Mouse (Mus musculus) heart, embryonic 16.5 days (tissue): Measurements from ENCODE around the gene 2300002M23Rik. TPM values are rescaled to one million over a fixed set of nuclear protein-coding genes. Genes with fewer than 3 reads are reported as not detected.
A peak's percentile ranks its signal among the peaks of the same experiment; 100 is the strongest.

Source experiments
- ATAC-seq: fragments of 200-750 bp; cut with Nextera tagmentation; replicated peaks from 2 replicates; pipeline ENCODE4 v1.8.0; 2017; ENCODE audit warnings: moderate number of reproducible peaks; ENCODE audit not compliant: insufficient read depth, low FRiP score; ENCODE audit errors: extremely low read depth
- H3K27ac ChIP-seq: fragments of 300-500 bp; sonication (generic); 2 replicates; pipeline ENCODE4 v1.5.1; 2014; ENCODE audit warnings: mild to moderate bottlenecking, low read length, control low read depth, moderate library complexity
- H3K27me3 ChIP-seq: fragments of 300-500 bp; sonication (generic); 2 replicates; pipeline ENCODE4 v1.6.1; 2014; ENCODE audit warnings: low read length, mixed read lengths; ENCODE audit not compliant: control insufficient read depth, insufficient read depth
- H3K36me3 ChIP-seq: fragments of 300-500 bp; sonication (generic); 2 replicates; pipeline ENCODE4 v1.6.1; 2014; ENCODE audit not compliant: control insufficient read depth, insufficient read depth
- H3K4me1 ChIP-seq: fragments of 300-500 bp; sonication (generic); 2 replicates; pipeline ENCODE4 v1.6.1; 2014; ENCODE audit warnings: low read length, mixed read lengths; ENCODE audit not compliant: control insufficient read depth, insufficient read depth
- H3K4me2 ChIP-seq: fragments of 300-500 bp; sonication (generic); 2 replicates; pipeline ENCODE4 v1.6.1; 2014; ENCODE audit warnings: low read depth, mild to moderate bottlenecking, control low read depth, low read length
- H3K4me3 ChIP-seq: fragments of 300-500 bp; sonication (generic); 2 replicates; pipeline ENCODE4 v1.5.1; 2014; ENCODE audit warnings: mild to moderate bottlenecking, control low read depth, low read length
- H3K9ac ChIP-seq: fragments of 300-500 bp; sonication (generic); 2 replicates; pipeline ENCODE4 v1.6.1; 2014; ENCODE audit warnings: low read length, control low read depth
- H3K9me3 ChIP-seq: fragments of 300-500 bp; sonication (generic); replicated peaks from 2 replicates; pipeline ENCODE4 v1.6.1; 2016; ENCODE audit warnings: low read length; ENCODE audit not compliant: control insufficient read depth
- WGBS: fragments of 180-500 bp; shearing (Covaris S2); extraction: QIAGEN DNeasy Blood & Tissue Kit; methylation state at CpG from one replicate; pipeline ENCODE4 v1.1.7; 2014; 5-methylcytosine and 5-hydroxymethylcytosine counted together
- polyA plus RNA-seq: library from polyadenylated mRNA; unstranded; fragments of >200 nt; fragmentation: Nextera tagmentation; extraction: Ambion mirVana; gene quantifications from 2 replicates; pipeline ENCODE4 v1.2.1, GENCODE M21; 2015

Gene 2300002M23Rik
- polyA plus RNA-seq, 1 experiment from 2014 or later = 0.14 TPM

DNA sequence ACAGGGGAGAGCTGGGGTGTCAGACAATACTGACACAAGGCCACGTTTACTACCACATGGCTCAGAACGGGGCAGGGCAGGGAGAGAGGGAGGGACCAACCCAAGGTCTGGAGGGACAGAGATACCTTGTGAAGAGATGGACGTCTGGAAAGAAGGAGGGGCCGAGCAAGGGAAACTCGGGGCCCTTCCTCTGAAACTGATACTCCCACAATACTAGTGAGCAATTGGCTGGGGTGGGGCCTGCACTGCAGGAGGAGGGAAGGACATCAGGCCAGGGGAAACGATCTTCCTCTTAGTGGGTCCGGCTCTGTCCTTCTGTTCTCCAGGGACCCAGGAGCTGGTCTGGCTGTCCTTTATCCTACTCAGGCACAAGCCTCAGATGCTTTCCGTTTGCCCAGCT is 16.4 kb upstream of the 2300002M23Rik start:
- no peaks in the 10 kb centered on the region for H3K9me3 ChIP-seq
- no peak for ATAC-seq
- WGBS = 57% methylated on average over 8 of the region's 8 CpGs
- no peaks in the 10 kb centered on the region for H3K27me3 ChIP-seq
- peak overlapping the region; percentile 100 for H3K27ac ChIP-seq
- H3K9ac ChIP-seq = peak overlapping the region; percentile 46; the same call in 1 of the 2 replicates
- no peak overlapping the region for H3K4me3 ChIP-seq
- peaks cover 23% of the 10 kb centered on the region for H3K4me1 ChIP-seq
- no peak overlapping the region for H3K4me2 ChIP-seq
- H3K36me3 ChIP-seq = no peaks in the 10 kb centered on the region

DNA sequence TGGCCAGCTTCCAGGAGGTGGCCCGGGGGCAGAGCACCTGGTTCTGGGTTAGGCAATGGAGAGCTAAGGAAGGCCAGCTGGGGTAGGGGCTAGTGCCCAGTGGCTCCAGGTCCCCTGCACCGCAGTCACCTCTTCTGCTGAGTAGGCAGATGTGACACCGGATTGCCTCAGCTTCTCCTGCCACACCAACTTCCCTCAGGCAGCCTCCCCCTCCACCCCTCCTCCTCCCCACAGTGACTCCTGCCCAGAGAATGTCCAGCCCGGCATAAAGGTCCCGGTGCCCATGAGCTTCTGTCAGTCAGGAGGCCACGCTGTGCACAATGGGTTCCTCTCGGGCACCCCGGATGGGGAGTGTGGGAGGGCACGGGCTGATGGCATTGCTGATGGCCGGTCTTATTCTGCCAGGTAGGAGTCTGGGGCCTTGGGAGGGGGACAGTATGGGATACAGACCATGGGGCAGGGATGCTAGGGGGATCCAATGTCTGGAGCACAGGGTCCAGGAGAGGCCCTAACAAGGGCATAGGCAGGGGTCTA is 15.3 kb upstream of the 2300002M23Rik start, which contains the start of gene Cdsn:
Cdsn (plus strand) TSS at position 248 of the 534 bp plus-strand sequence.
- 82% methylated on average over 10 of the region's 10 CpGs for WGBS

DNA sequence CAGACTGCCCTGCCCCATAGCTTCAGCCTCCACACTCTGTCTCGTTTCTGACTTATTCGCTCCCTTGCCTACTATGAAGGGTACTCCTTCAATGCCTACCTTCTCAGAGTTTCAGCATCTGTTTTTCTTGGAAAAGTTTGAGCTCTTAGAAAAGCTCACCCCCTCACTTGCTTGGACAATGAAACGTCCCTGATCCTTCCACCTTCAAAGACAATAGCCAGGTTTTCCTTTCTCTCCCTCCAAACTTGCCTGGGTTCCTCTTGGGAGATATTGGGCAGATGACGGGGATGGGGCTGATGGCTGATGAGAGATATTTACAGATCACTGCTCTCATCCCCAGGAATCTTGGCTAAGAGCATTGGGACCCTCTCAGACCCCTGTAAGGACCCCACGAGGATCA is 12.9 kb upstream of the 2300002M23Rik start:
- WGBS = 82% methylated on average over 5 of the region's 5 CpGs
- Histone ChIP-seq H3K4me3 (no peak overlapping the region), H3K9ac (no peak overlapping the region), H3K36me3 (no peaks in the 10 kb centered on the region), H3K4me2 (no peak overlapping the region), H3K4me1 (peaks cover 18% of the 10 kb centered on the region), H3K9me3 (no peaks in the 10 kb centered on the region), H3K27ac (no peak overlapping the region), H3K27me3 (no peaks in the 10 kb centered on the region)
- no peak for ATAC-seq

More for the DNA sequence above, 15.3 kb upstream of the 2300002M23Rik start, which contains the start of gene Cdsn:
- Histone ChIP-seq H3K36me3 (no peaks in the 10 kb centered on the region), H3K4me3 (no peak within 1 kb of the TSS), H3K4me2 (no peak within 1 kb of the TSS), H3K9ac (peak within 1 kb of the TSS; percentile 46; the same call in 1 of the 2 replicates), H3K4me1 (peaks cover 23% of the 10 kb centered on the region), H3K27me3 (no peaks in the 10 kb centered on the region), H3K27ac (peak within 1 kb of the TSS; percentile 100), H3K9me3 (no peaks in the 10 kb centered on the region)
- no peak for ATAC-seq

DNA sequence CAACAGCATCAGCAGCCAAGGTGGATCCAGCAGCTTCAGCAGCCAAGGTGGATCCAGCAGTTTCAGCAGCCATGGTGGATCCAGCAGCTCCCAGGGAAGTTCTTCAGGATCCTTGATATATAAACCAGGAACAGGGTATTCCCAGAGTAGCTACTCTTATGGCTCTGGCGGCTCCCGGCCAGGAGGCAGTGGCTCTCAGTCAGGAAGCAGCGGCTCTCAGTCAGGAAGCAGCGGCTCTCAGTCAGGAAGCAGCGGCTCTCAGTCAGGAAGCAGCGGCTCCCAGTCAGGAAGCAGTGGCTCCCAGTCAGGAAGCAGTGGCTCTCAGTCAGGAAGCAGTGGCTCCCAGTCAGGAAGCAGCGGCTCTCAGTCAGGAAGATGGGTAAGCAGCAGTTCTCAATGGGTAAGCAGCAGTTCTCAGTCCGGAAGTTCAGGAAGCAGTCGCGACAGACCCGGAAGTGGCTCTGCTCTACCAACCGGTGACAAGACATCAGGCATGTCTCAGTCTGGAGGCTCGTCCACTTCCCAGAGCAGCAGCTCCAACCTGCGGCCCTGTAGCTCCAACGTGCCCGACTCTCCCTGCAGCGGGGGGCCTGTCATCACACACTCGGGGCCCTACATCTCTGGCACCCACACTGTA is 12.4 kb upstream of the 2300002M23Rik start:
- H3K4me2 ChIP-seq = no peak overlapping the region
- no peaks in the 10 kb centered on the region for H3K9me3 ChIP-seq
- no peak for ATAC-seq
- H3K4me3 ChIP-seq = no peak overlapping the region
- H3K36me3 ChIP-seq = no peaks in the 10 kb centered on the region
- no peak overlapping the region for H3K27ac ChIP-seq
- WGBS = 87% methylated on average over 18 of the region's 18 CpGs
- peaks cover 15% of the 10 kb centered on the region for H3K4me1 ChIP-seq
- no peaks in the 10 kb centered on the region for H3K27me3 ChIP-seq
- H3K9ac ChIP-seq = no peak overlapping the region

DNA sequence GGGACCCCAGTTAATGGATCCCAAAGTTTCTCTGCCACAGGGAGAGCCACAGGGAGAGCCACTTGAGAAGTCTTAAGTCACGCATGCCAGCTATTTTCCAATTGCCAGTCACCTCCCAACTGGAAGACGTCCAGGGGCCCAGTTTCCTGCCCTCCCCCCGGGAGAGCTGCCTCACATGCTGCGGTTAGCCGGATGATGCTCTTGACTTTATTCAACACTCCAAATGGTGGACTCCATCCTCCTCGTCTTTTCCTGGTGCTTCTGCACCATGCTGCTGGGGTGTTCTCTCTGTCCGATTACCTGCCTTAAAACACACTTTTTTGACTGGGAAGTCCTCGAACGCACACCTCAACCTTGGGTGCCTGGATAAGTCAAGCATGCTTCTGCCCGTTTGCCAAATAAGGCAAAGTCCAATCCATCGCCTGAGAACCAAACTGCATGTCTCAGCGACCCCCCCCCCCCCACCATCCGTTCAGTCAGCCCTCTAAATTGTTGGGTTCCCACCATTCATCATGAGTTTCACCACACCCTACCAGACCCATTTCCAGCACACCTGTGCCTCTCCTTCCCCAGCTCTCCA is 11.0 kb upstream of the 2300002M23Rik start:
- no peak overlapping the region for H3K4me2 ChIP-seq
- H3K36me3 ChIP-seq = no peaks in the 10 kb centered on the region
- no peaks in the 10 kb centered on the region for H3K27me3 ChIP-seq
- no peak overlapping the region for H3K27ac ChIP-seq
- no peak overlapping the region for H3K9ac ChIP-seq
- no peak overlapping the region for H3K4me3 ChIP-seq
- peaks cover 7% of the 10 kb centered on the region for H3K4me1 ChIP-seq
- ATAC-seq = no peak
- 78% methylated on average over 12 of the region's 13 CpGs for WGBS
- no peaks in the 10 kb centered on the region for H3K9me3 ChIP-seq

DNA sequence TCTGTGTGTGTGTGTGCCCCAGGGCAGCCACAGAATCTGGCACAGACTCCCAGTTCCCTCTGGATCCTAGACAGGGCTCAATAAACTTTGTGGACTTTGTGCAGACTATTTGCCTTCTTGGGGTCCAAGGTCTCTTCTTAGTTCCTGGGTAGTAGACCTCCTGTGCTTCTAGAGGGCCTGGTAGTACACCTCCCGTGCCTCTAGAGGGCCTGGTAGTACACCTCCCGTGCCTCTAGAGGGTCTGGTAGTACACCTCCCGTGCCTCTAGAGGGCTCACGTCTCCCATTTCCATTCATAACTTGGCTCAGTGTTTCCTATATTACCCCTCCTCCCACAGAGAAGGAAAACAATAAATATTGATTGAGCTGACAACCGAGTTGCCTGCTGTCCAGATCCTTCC is 10.4 kb upstream of the 2300002M23Rik start:
- ATAC-seq = no peak
- WGBS = 35% methylated on average over 5 of the region's 5 CpGs

DNA sequence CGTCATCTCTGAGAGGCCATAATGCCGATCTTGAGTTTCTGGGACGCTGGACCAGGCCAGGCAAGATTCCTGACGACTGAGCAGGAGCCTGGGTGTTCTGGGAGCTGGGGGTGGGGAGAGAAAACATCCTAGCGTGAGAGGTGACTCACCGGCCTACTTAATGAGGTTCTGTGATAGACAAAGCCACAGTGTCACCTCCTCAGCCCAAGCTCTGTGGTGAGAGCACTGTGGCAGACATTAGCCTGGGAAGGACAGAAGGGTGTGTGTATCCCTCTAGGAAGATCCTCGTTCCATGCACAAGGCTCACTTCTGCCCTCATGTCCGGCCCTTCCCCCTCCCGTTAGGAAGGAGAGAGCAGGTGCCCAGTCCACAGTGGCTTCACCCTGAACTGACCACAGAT is 9.9 kb upstream of the 2300002M23Rik start:
- no peaks in the 10 kb centered on the region for H3K9me3 ChIP-seq
- 64% methylated on average over 9 of the region's 9 CpGs for WGBS
- no peak overlapping the region for H3K9ac ChIP-seq
- no peaks in the 10 kb centered on the region for H3K27me3 ChIP-seq
- H3K36me3 ChIP-seq = no peaks in the 10 kb centered on the region
- no peak overlapping the region for H3K4me3 ChIP-seq
- no peak for ATAC-seq
- H3K4me2 ChIP-seq = no peak overlapping the region
- no peak overlapping the region for H3K27ac ChIP-seq
- H3K4me1 ChIP-seq = no peaks in the 10 kb centered on the region

More for the DNA sequence above, 10.4 kb upstream of the 2300002M23Rik start:
- H3K9ac ChIP-seq = no peak overlapping the region
- no peak overlapping the region for H3K4me3 ChIP-seq
- H3K4me2 ChIP-seq = no peak overlapping the region
- no peaks in the 10 kb centered on the region for H3K36me3 ChIP-seq
- H3K27me3 ChIP-seq = no peaks in the 10 kb centered on the region
- no peak overlapping the region for H3K27ac ChIP-seq
- H3K9me3 ChIP-seq = no peaks in the 10 kb centered on the region
- peaks cover 3% of the 10 kb centered on the region; the same call in 1 of the 2 replicates for H3K4me1 ChIP-seq

DNA sequence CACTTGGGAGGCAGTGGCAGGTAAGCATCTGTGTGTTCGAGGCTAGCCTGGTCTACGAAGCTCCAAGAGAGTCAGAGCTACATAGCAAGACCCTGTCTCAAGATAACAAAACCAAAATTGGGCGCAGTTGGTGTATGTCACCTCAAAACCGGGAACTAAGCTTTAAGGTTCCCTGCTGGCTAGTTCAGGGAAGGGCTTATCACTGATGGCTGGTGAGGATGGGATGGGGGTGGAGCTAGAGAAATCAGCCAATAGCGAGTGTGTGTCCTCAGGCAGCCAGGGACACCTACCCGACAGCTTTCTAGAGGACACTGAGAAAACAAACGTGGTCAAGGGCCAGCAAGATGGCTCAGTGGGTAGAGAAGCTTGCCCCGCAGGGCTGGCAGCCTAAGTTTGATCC is 9.0 kb upstream of the 2300002M23Rik start:
- no peaks in the 10 kb centered on the region for H3K27me3 ChIP-seq
- H3K27ac ChIP-seq = no peak overlapping the region
- no peak overlapping the region for H3K4me3 ChIP-seq
- H3K4me1 ChIP-seq = no peaks in the 10 kb centered on the region
- no peak for ATAC-seq
- no peaks in the 10 kb centered on the region for H3K9me3 ChIP-seq
- no peaks in the 10 kb centered on the region for H3K36me3 ChIP-seq
- 56% methylated on average over 8 of the region's 8 CpGs for WGBS
- H3K4me2 ChIP-seq = no peak overlapping the region
- no peak overlapping the region for H3K9ac ChIP-seq

DNA sequence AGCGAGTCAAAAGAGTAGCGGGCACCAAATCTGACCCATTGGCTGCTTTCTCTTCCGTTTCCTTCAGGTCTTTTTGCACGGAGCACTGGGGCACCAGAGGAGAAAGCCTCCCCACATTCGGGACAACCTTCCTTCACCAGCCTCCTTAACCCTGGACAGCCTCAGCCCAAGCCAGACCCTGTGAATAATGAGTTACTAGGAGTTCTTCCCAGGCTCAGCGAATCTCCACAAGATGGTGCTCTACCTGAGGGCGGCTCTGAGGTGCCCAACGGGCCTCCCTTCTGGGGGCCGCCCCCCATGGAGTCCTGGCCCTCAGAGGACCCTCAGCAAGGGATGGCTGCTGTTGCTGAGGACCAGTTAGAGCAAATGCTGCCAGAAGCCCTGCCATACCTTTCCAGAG is 517 bp downstream of the 2300002M23Rik start:
- H3K4me1 ChIP-seq = peaks cover 9% of the 10 kb centered on the region

More for the DNA sequence above, 517 bp downstream of the 2300002M23Rik start:
- 23% methylated on average over 9 of the region's 9 CpGs for WGBS
- Histone ChIP-seq H3K4me3 (no peak overlapping the region), H3K9me3 (no peaks in the 10 kb centered on the region), H3K4me2 (no peak overlapping the region), H3K9ac (no peak overlapping the region), H3K27me3 (peaks cover 13% of the 10 kb centered on the region), H3K36me3 (no peaks in the 10 kb centered on the region), H3K27ac (no peak overlapping the region)
- no peak for ATAC-seq
